Mouse (Mus musculus): ENCODE results near the gene Mars. TPM values are rescaled to one million over a fixed set of nuclear protein-coding genes. Genes with fewer than 3 reads are reported as not detected.
A peak's percentile ranks its signal among the peaks of the same experiment; 100 is the strongest.

Gene Mars
- 47.2 and 50.7 TPM in 2 replicates for polyA plus RNA-seq (2015; fragmentation: Nextera tagmentation; extraction: Ambion mirVana)

GRCm38 (mm10) chr10:127311476-127312355 lies at the start of gene Mars:
Gene Mars, minus strand, starts transcription at chr10:127311786.
- peak; percentile 92 for ATAC-seq
- no peak for TF ChIP-seq CTCF (IDR thresholded peaks at IDR 0.05; ENCODE audit: low read depth)
- peak within 1 kb of the TSS; percentile 58 for H3K27ac ChIP-seq (ENCODE audit: low read depth, low read length)

GRCm38 (mm10) chr10:127360714-127361113 lies 49.1 kb upstream of the Mars start:
- TF ChIP-seq CTCF (IDR thresholded peaks at IDR 0.05; ENCODE audit: low read depth), result no peak
- Histone ChIP-seq H3K9ac (ENCODE audit: low read depth, low read length) (no peak overlapping the region), H3K36me3 (ENCODE audit: control insufficient read depth, insufficient read depth) (no peaks in the 10 kb centered on the region), H3K4me1 (replicated peaks; ENCODE audit: control insufficient read depth, insufficient read depth, low read length) (no peaks in the 10 kb centered on the region), H3K4me2 (replicated peaks; ENCODE audit: low read depth) (no peak overlapping the region), H3K27ac (ENCODE audit: low read depth, low read length) (no peak overlapping the region), H3K4me3 (ENCODE audit: low read depth, low read length) (no peak overlapping the region), H3K27me3 (replicated peaks; ENCODE audit: control insufficient read depth, insufficient read depth, low read length) (no peaks in the 10 kb centered on the region), H3K9me3 (ENCODE audit: control insufficient read depth) (no peaks in the 10 kb centered on the region)
- WGBS, result 88% methylated on average over 3 of the region's 3 CpGs
- ATAC-seq, result no peak

More at GRCm38 (mm10) chr10:127311476-127312355, at the start of gene Mars:
- peak within 1 kb of the TSS; percentile 76 for H3K4me2 ChIP-seq (replicated peaks; ENCODE audit: low read depth)
- H3K36me3 ChIP-seq (ENCODE audit: control insufficient read depth, insufficient read depth), result peaks cover 20% of the 10 kb centered on the region
- H3K9me3 ChIP-seq (ENCODE audit: control insufficient read depth), result no peaks in the 10 kb centered on the region
- WGBS, result 0% methylated on average over 65 of the region's 65 CpGs
- H3K4me3 ChIP-seq (ENCODE audit: low read depth, low read length), result peak within 1 kb of the TSS; percentile 60
- no peaks in the 10 kb centered on the region for H3K27me3 ChIP-seq (replicated peaks; ENCODE audit: control insufficient read depth, insufficient read depth, low read length)
- H3K9ac ChIP-seq (ENCODE audit: low read depth, low read length), result peak within 1 kb of the TSS; percentile 52
- H3K4me1 ChIP-seq (replicated peaks; ENCODE audit: control insufficient read depth, insufficient read depth, low read length), result no peaks in the 10 kb centered on the region

- Histone ChIP-seq H3K36me3 (ENCODE audit: control insufficient read depth, insufficient read depth) (no peaks in the 10 kb centered on the region), H3K27me3 (replicated peaks; ENCODE audit: control insufficient read depth, insufficient read depth, low read length) (no peaks in the 10 kb centered on the region), H3K9ac (ENCODE audit: low read depth, low read length) (no peak overlapping the region), H3K9me3 (ENCODE audit: control insufficient read depth) (no peaks in the 10 kb centered on the region), H3K4me3 (ENCODE audit: low read depth, low read length) (no peak overlapping the region), H3K4me1 (replicated peaks; ENCODE audit: control insufficient read depth, insufficient read depth, low read length) (no peaks in the 10 kb centered on the region), H3K27ac (ENCODE audit: low read depth, low read length) (no peak overlapping the region), H3K4me2 (replicated peaks; ENCODE audit: low read depth) (no peak overlapping the region)
- no peak for ATAC-seq
- 48% methylated on average over 10 of the region's 10 CpGs for WGBS
- TF ChIP-seq CTCF (IDR thresholded peaks at IDR 0.05; ENCODE audit: low read depth), result no peak
Measured at GRCm38 (mm10) chr10:127355336-127355735, 43.8 kb upstream of the Mars start.

GRCm38 (mm10) chr10:127353909-127354895 lies 42.6 kb upstream of the Mars start, which contains the start of gene Inhbe:
Gene Inhbe, minus strand, starts transcription at chr10:127354411.
- Histone ChIP-seq H3K36me3 (ENCODE audit: control insufficient read depth, insufficient read depth) (no peaks in the 10 kb centered on the region), H3K4me3 (ENCODE audit: low read depth, low read length) (no peak within 1 kb of the TSS), H3K9me3 (ENCODE audit: control insufficient read depth) (no peaks in the 10 kb centered on the region), H3K27ac (ENCODE audit: low read depth, low read length) (no peak within 1 kb of the TSS), H3K4me1 (replicated peaks; ENCODE audit: control insufficient read depth, insufficient read depth, low read length) (no peaks in the 10 kb centered on the region), H3K27me3 (replicated peaks; ENCODE audit: control insufficient read depth, insufficient read depth, low read length) (no peaks in the 10 kb centered on the region), H3K9ac (ENCODE audit: low read depth, low read length) (no peak within 1 kb of the TSS), H3K4me2 (replicated peaks; ENCODE audit: low read depth) (no peak within 1 kb of the TSS)
- ATAC-seq, result no peak
- 86% methylated on average over 18 of the region's 18 CpGs for WGBS
- TF ChIP-seq CTCF (IDR thresholded peaks at IDR 0.05; ENCODE audit: low read depth), result peak; percentile 71

GRCm38 (mm10) chr10:127352766-127353165 lies 41.2 kb upstream of the Mars start:
- no peak overlapping the region for H3K9ac ChIP-seq (ENCODE audit: low read depth, low read length)
- no peaks in the 10 kb centered on the region for H3K27me3 ChIP-seq (replicated peaks; ENCODE audit: control insufficient read depth, insufficient read depth, low read length)
- TF ChIP-seq CTCF (IDR thresholded peaks at IDR 0.05; ENCODE audit: low read depth), result no peak
- no peaks in the 10 kb centered on the region for H3K4me1 ChIP-seq (replicated peaks; ENCODE audit: control insufficient read depth, insufficient read depth, low read length)
- WGBS, result 89% methylated on average over 11 of the region's 11 CpGs
- H3K36me3 ChIP-seq (ENCODE audit: control insufficient read depth, insufficient read depth), result no peaks in the 10 kb centered on the region
- ATAC-seq, result no peak
- no peaks in the 10 kb centered on the region for H3K9me3 ChIP-seq (ENCODE audit: control insufficient read depth)
- H3K4me2 ChIP-seq (replicated peaks; ENCODE audit: low read depth), result no peak overlapping the region
- H3K27ac ChIP-seq (ENCODE audit: low read depth, low read length), result no peak overlapping the region
- no peak overlapping the region for H3K4me3 ChIP-seq (ENCODE audit: low read depth, low read length)

- no peak overlapping the region for H3K4me2 ChIP-seq (replicated peaks; ENCODE audit: low read depth)
- no peak overlapping the region for H3K27ac ChIP-seq (ENCODE audit: low read depth, low read length)
- no peaks in the 10 kb centered on the region for H3K36me3 ChIP-seq (ENCODE audit: control insufficient read depth, insufficient read depth)
- H3K4me1 ChIP-seq (replicated peaks; ENCODE audit: control insufficient read depth, insufficient read depth, low read length), result no peaks in the 10 kb centered on the region
- no peaks in the 10 kb centered on the region for H3K9me3 ChIP-seq (ENCODE audit: control insufficient read depth)
- WGBS, result 75% methylated on average over 9 of the region's 9 CpGs
- no peak for ATAC-seq
- TF ChIP-seq CTCF (IDR thresholded peaks at IDR 0.05; ENCODE audit: low read depth), result no peak
- no peaks in the 10 kb centered on the region for H3K27me3 ChIP-seq (replicated peaks; ENCODE audit: control insufficient read depth, insufficient read depth, low read length)
- no peak overlapping the region for H3K4me3 ChIP-seq (ENCODE audit: low read depth, low read length)
- H3K9ac ChIP-seq (ENCODE audit: low read depth, low read length), result no peak overlapping the region
Measured at GRCm38 (mm10) chr10:127352187-127352586, 40.6 kb upstream of the Mars start.
